Comparison of ENCODE assay signal across 9 mouse cellular contexts in the genomic region with DNA sequence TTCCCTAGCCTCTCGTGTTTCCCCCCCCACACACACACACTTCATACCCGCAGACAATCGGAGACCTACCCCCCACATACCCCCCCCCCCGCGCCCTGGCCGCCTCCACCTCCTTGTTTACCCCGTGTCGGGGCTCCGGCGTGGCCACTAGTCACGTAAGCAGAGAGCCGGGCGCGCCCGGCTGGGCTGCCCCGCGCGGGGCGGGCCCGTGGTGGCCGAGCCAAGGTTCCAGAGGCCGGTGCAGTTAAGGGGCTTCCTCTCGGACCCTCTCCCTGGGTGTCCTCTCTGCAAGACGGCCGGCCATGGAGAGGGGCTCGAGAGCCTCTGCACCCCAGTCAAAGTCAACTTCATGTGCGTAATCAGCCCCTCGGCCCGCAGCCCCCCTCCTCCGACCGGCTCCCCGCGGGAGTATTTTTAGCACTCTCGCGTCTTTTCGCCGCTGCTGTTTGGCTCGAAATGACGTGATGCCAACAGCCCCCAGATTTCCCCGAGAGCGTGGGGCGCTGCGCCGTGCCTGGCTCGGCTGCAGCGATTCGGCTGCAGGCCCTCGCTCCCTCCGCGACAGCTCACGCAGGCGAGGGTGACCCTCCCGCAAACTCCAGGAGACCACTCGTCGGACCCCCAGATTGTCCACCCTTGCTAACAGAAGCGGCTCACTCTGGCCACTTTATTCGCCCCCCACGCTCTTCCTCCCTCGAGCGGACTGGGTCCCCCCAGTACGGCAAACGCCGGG. TPM values are rescaled to one million over a fixed set of nuclear protein-coding genes. Genes with fewer than 3 reads are reported as not detected.
DNase-seq lines count a peak whose midpoint lies in the region; ATAC-seq and TF ChIP-seq lines count a peak whose summit lies in the region.
"Had no signal": no experiment of that assay in that cellular context is flagged by ENCODE, and none has a peak within 500 bp of the region (broad histone marks: within the 10 kb centered on the region; RNA-seq: fewer than 3 reads in every experiment).

No protein-coding gene starts in this region.

- DNase-seq in MEL (ENCODE audit: low read depth, low spot score), result peak; percentile 91
- peak; percentile 76 to 80 for DNase-seq in cerebellum, adult 2 months
- DNase-seq in layer of hippocampus, postnatal 14 days (ENCODE audit: low spot score in 2 of 2), result peak; percentile 82
- DNase-seq in lung, postnatal 10 days, result peak; percentile 92
- peak; percentile 54 for DNase-seq in retina, adult 2 months (ENCODE audit: low read depth, low spot score)
- peak; percentile 63 for DNase-seq in thymus, postnatal 25 days

- TF ChIP-seq RAD21 in MEL (IDR thresholded peaks at IDR 0.05; ENCODE audit: low read depth, low read length), result no peak

- H3K4me1 ChIP-seq in MEL (ENCODE audit: control insufficient read depth in 1 of 2, insufficient read depth in 2 of 2, low read length in 2 of 2), result peaks cover 0 to 4% of the 10 kb centered on the region in 2 experiments; a peak in 2 of 4 replicates
- H3K4me1 ChIP-seq in cerebellum, adult 2 months (ENCODE audit: control insufficient read depth, insufficient read depth, low read length), result peaks cover 13% of the 10 kb centered on the region

- TF ChIP-seq POLR2A in MEL (IDR thresholded peaks at IDR 0.05; ENCODE audit: control insufficient read depth in 1 of 2, insufficient read depth in 1 of 2, low read depth in 1 of 2, low read length in 2 of 2, poor library complexity in 1 of 2), result peak; percentile 40 to 43; a peak in 1 of 4 replicates
- 0 out of 2 replicates have a peak, but pooled peaks have one; percentile 19 for TF ChIP-seq POLR2A in cerebellum, adult 2 months (IDR thresholded peaks at IDR 0.05; ENCODE audit: borderline replicate concordance, insufficient read depth, low read length)

- H3K27me3 ChIP-seq in MEL (ENCODE audit: control insufficient read depth in 1 of 2, insufficient read depth in 2 of 2, low read length in 2 of 2), result no peaks in the 10 kb centered on the region
- no peaks in the 10 kb centered on the region for H3K27me3 ChIP-seq in cerebellum, adult 2 months (ENCODE audit: control insufficient read depth, insufficient read depth, low read length)

- no peak for TF ChIP-seq CTCF in MEL (IDR thresholded peaks at IDR 0.05 in 2 of 3, conservative IDR thresholded peaks at IDR 0.05 in 1 of 3; ENCODE audit: control insufficient read depth in 1 of 3, insufficient read depth in 1 of 3, low read depth in 2 of 3, low read length in 3 of 3, poor library complexity in 1 of 3, severe bottlenecking in 1 of 3)
- no peak for TF ChIP-seq CTCF in cerebellum, adult 2 months (IDR thresholded peaks at IDR 0.05; ENCODE audit: borderline replicate concordance, insufficient read depth, low read depth, low read length)

- H3K4me3 ChIP-seq in MEL (ENCODE audit: control insufficient read depth in 1 of 2, insufficient read depth in 1 of 2, low read depth in 2 of 2, low read length in 2 of 2), result peak overlapping the region; percentile 85 to 87
- peak overlapping the region; percentile 91 for H3K4me3 ChIP-seq in cerebellum, adult 2 months (replicated peaks; ENCODE audit: insufficient read depth, low read depth, low read length)

- H3K27ac ChIP-seq in MEL (ENCODE audit: control insufficient read depth, low read depth, low read length), result peak overlapping the region; percentile 65
- peak overlapping the region; percentile 92 for H3K27ac ChIP-seq in cerebellum, adult 2 months (ENCODE audit: insufficient read depth, low read length)

- H3K9me3 ChIP-seq in MEL (replicated peaks; ENCODE audit: insufficient read depth, low read length), result no peaks in the 10 kb centered on the region

- TF ChIP-seq EP300 in MEL (IDR thresholded peaks at IDR 0.05; ENCODE audit: low read depth in 1 of 2, low read length in 2 of 2), result no peak

- peak overlapping the region; percentile 81 for H3K9ac ChIP-seq in MEL (ENCODE audit: control insufficient read depth, low read depth, low read length, poor library complexity, severe bottlenecking)

- H3K36me3 ChIP-seq in MEL (ENCODE audit: control insufficient read depth in 1 of 2, insufficient read depth in 2 of 2, low read length in 2 of 2), result peaks cover 0 to 7% of the 10 kb centered on the region in 2 experiments; a peak in 1 of 4 replicates

- under 1% methylated on average over 63 of the region's 63 CpGs for WGBS in cerebellum, adult 2 months

- peaks cover 15% of the 10 kb centered on the region for H3K79me2 ChIP-seq in MEL (ENCODE audit: control insufficient read depth, insufficient read depth, low read length, poor library complexity)

- ATAC-seq in frontal cortex, adult (ENCODE audit: low TSS enrichment), result peak; percentile 42
- peak; percentile 3 to 24; a peak in 3 of 4 replicates for ATAC-seq in hematopoietic stem cell, adult 5-6 weeks (replicated peaks in 1 of 2; ENCODE audit: insufficient read depth in 1 of 2, low FRiP score in 2 of 2, low TSS enrichment in 1 of 2, low read depth in 1 of 2, poor library complexity in 2 of 2, severe bottlenecking in 2 of 2)

TF ChIP-seq in MEL, 35 proteins besides CTCF, POLR2A, EP300 and RAD21:
- no peak for TF ChIP-seq TCF12 (IDR thresholded peaks at IDR 0.05; ENCODE audit: low read depth, low read length)
- TF ChIP-seq TBP (IDR thresholded peaks at IDR 0.05; ENCODE audit: low read depth, low read length), result no peak
- TF ChIP-seq USF1 (IDR thresholded peaks at IDR 0.05; ENCODE audit: low read depth, low read length), result no peak
- no peak for TF ChIP-seq ZC3H11A (IDR thresholded peaks at IDR 0.05; ENCODE audit: low read depth, low read length)
- no peak for TF ChIP-seq SIN3A (IDR thresholded peaks at IDR 0.05; ENCODE audit: low read length)
- 0 out of 2 replicates have a peak, but pooled peaks have one; percentile 10 for TF ChIP-seq HCFC1 (IDR thresholded peaks at IDR 0.05; ENCODE audit: low read depth, low read length)
- TF ChIP-seq POLR2AphosphoS5 (IDR thresholded peaks at IDR 0.05; ENCODE audit: borderline replicate concordance, low read depth, low read length), result no peak; the same call in 1 of the 2 replicates
- TF ChIP-seq CHD2 (IDR thresholded peaks at IDR 0.05; ENCODE audit: low read length), result peak; percentile 76
- peak; percentile 23 for TF ChIP-seq MAZ (IDR thresholded peaks at IDR 0.05; ENCODE audit: low read depth, low read length)
- TF ChIP-seq SMC3 (IDR thresholded peaks at IDR 0.05; ENCODE audit: low read depth, low read length), result no peak
- TF ChIP-seq ETS1 (IDR thresholded peaks at IDR 0.05; ENCODE audit: low read depth, low read length), result peak; percentile 85
- peak; percentile 82; the same call in 1 of the 2 replicates for TF ChIP-seq MEF2A (IDR thresholded peaks at IDR 0.05; ENCODE audit: extremely low read depth, insufficient replicate concordance, low read depth, low read length, poor library complexity, severe bottlenecking)
- no peak for TF ChIP-seq GABPA (IDR thresholded peaks at IDR 0.05; ENCODE audit: low read depth, low read length)
- TF ChIP-seq ZMIZ1 (IDR thresholded peaks at IDR 0.05; ENCODE audit: low read depth, low read length), result 0 out of 2 replicates have a peak, but pooled peaks have one; percentile 17

RNA-seq across cellular contexts. Expression of a gene that starts 2.8 kb away (rescaled TPM):
- total RNA-seq in MEL (2012; rRNA removed), result 29.0 and 29.8 TPM in 2 replicates
- polyA plus RNA-seq in MEL (2012; ENCODE audit: insufficient read depth in 1 of 2, insufficient read length in 2 of 2, low read depth in 1 of 2, low replicate concordance in 2 of 2, missing spikeins in 1 of 2), result 10 to 100 TPM in 1 of 2 experiments, not detected in 1; 60.9 TPM
- polyA plus RNA-seq in cerebellum, adult 2 months (2012; rRNA removed), result 71.8 and 72.4 TPM in 2 replicates
- total RNA-seq in hematopoietic stem cell, adult 5-6 weeks (2017), result 58.9 and 75.6 TPM in 2 replicates
- total RNA-seq in layer of hippocampus, postnatal 14 days (2021), result 10 to 100 TPM; 61.0 to 67.0 TPM

RNA-seq across cellular contexts. Expression of a gene that starts 58.4 kb away (rescaled TPM):
- total RNA-seq in MEL (2012; rRNA removed), result 4.8 and 5.4 TPM in 2 replicates
- 10 to 100 TPM in 1 of 2 experiments, not detected in 1; 53.0 TPM for polyA plus RNA-seq in MEL (2012; ENCODE audit: insufficient read depth in 1 of 2, insufficient read length in 2 of 2, low read depth in 1 of 2, low replicate concordance in 2 of 2, missing spikeins in 1 of 2)
- not detected in 2 replicates for polyA plus RNA-seq in cerebellum, adult 2 months (2012; rRNA removed)
- not detected in 2 replicates for total RNA-seq in hematopoietic stem cell, adult 5-6 weeks (2017)
- not detected for total RNA-seq in layer of hippocampus, postnatal 14 days (2021)
- polyA plus RNA-seq: large intestine, adult 2 months had no signal

Comparison
In these comparisons a context has a peak if more than half of its experiments do, and no peak if none do; other contexts are left out.
1. Peak in every context shown above with its lines: DNase-seq, ATAC-seq, H3K4me3 ChIP-seq and H3K27ac ChIP-seq.